Mouse (Mus musculus): ENCODE data around the gene Nckap5.

DNA sequence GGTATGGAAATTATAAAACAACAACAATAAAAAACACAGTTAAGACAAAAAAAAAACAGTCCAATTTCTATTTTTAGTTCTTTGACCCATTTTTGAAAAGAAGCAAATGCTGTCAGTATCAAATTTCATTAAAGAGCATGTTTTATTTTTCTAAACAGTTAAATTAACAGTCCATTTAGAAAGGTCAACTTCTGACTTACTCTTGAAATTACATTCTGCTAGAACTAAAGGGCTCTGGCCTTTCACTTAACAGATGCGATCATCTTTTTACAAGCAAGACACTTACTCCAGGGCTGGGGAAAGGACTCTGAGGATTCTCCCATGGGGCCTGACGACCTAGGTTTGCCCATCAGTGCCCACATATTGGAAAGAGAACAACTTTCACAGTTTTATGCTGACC, 359.2 kb downstream of the Nckap5 start:
- TF ChIP-seq CTCF (IDR thresholded peaks at IDR 0.05; ENCODE audit: low read depth) (no peak), EP300 (IDR thresholded peaks at IDR 0.05; ENCODE audit: low read depth) (no peak)

All from liver, embryonic 14.5 days (tissue).